Mouse (Mus musculus): ENCODE results near the gene Mapkapk2. TPM values are rescaled to one million over a fixed set of nuclear protein-coding genes. Genes with fewer than 3 reads are reported as not detected.

Gene Mapkapk2
- polyA plus RNA-seq, 1 experiment from 2014 or later, result 35.9 TPM

DNA sequence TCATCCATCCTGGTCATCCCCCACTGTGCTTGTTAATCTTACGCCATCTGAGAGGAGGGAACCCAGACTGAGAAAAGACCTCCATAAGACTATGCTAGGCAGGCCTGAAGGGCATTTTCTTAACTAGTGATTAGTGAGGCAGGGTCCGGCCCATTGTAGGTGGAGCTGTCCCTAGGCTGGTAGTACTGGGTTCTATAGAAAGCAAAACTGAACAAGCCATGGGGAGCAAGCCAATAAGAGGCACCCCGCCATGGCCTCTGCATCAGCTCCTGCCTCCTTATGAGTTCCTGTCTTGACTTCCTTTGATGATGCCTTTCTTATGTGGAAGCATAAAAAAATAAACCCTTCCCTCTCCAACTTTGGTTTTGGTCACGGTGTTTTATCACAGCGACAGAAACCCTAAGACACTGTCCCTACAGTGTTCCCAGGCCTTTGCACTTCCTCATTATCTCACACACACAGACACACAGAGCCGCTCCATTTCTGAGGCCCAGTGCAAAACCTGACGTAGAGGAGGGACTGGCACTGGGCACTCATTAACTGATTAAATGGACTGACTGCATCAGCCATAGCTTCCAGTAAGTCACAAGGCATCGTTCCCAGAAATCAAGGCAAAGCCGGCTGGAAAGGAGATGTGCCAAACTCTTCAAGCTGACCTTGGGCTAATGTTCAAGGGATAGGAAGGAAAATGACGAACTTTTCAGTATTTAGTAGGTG, 29.5 kb downstream of the Mapkapk2 start:
- Histone ChIP-seq H3K9ac (ENCODE audit: low read depth, low read length) (no peak overlapping the region), H3K36me3 (ENCODE audit: control insufficient read depth, insufficient read depth) (no peaks in the 10 kb centered on the region), H3K4me1 (replicated peaks; ENCODE audit: control insufficient read depth, insufficient read depth, low read length) (peaks cover 12% of the 10 kb centered on the region; the same call in 1 of the 2 replicates), H3K4me2 (replicated peaks; ENCODE audit: low read depth) (no peak overlapping the region; the same call in 1 of the 2 replicates), H3K27ac (ENCODE audit: low read depth, low read length) (peak overlapping the region; percentile 8), H3K27me3 (replicated peaks; ENCODE audit: control insufficient read depth, insufficient read depth, low read length) (no peaks in the 10 kb centered on the region), H3K9me3 (ENCODE audit: control insufficient read depth) (no peaks in the 10 kb centered on the region), H3K4me3 (ENCODE audit: low read depth, low read length) (no peak overlapping the region)
- ATAC-seq, result peak; percentile 58
- WGBS, result 65% methylated on average over 10 of the region's 10 CpGs
- TF ChIP-seq CTCF (IDR thresholded peaks at IDR 0.05; ENCODE audit: low read depth), result no peak

DNA sequence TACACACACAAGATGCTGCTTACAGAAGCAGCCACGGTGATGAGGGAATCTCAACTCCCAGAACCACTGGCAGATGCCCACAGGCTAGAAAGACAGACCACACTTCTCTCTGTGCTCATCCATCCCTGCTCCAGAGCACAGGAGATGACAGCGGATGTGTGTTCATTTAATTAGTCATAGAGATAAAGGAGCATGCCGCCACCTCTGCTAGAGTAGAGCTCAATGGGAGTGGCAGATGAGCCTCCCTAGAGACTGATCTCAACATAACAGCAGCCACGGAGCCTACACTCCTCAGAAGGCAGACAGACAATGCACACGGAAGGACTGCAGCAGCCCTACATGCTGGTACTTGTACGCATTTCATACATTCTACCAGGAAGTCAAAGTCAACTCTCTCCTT, 33.4 kb downstream of the Mapkapk2 start:
- Histone ChIP-seq H3K9ac (ENCODE audit: low read depth, low read length) (no peak overlapping the region), H3K27ac (ENCODE audit: low read depth, low read length) (no peak overlapping the region), H3K36me3 (ENCODE audit: control insufficient read depth, insufficient read depth) (no peaks in the 10 kb centered on the region; the same call in 1 of the 2 replicates), H3K9me3 (ENCODE audit: control insufficient read depth) (no peaks in the 10 kb centered on the region), H3K27me3 (replicated peaks; ENCODE audit: control insufficient read depth, insufficient read depth, low read length) (no peaks in the 10 kb centered on the region), H3K4me1 (replicated peaks; ENCODE audit: control insufficient read depth, insufficient read depth, low read length) (peaks cover 14% of the 10 kb centered on the region; the same call in 1 of the 2 replicates), H3K4me2 (replicated peaks; ENCODE audit: low read depth) (no peak overlapping the region), H3K4me3 (ENCODE audit: low read depth, low read length) (no peak overlapping the region)
- no peak for TF ChIP-seq CTCF (IDR thresholded peaks at IDR 0.05; ENCODE audit: low read depth)
- 48% methylated on average over 6 of the region's 6 CpGs for WGBS
- no peak for ATAC-seq

DNA sequence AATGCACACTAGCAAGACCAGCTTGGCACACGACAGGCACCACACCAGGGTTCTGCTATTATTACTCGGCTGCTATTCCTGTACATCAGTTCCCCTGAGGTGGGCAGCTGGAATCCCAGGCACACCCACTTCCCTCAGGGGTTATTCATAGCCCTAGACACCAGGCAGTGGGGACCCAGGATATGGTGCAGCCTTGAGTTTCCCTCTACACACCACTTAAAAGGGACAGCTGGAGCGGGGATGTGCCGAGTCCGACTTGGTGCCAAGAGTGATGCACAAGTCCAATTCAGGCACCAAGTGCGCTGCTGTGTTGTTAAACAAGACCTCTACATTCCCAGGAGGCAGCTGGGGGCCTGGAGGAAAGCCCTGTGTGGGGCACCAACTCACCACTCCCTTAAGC, 34.8 kb downstream of the Mapkapk2 start:
- Histone ChIP-seq H3K36me3 (ENCODE audit: control insufficient read depth, insufficient read depth) (peaks cover 7% of the 10 kb centered on the region), H3K4me1 (replicated peaks; ENCODE audit: control insufficient read depth, insufficient read depth, low read length) (peaks cover 14% of the 10 kb centered on the region; the same call in 1 of the 2 replicates), H3K27ac (ENCODE audit: low read depth, low read length) (no peak overlapping the region), H3K9ac (ENCODE audit: low read depth, low read length) (no peak overlapping the region), H3K4me2 (replicated peaks; ENCODE audit: low read depth) (no peak overlapping the region), H3K9me3 (ENCODE audit: control insufficient read depth) (no peaks in the 10 kb centered on the region), H3K4me3 (ENCODE audit: low read depth, low read length) (no peak overlapping the region), H3K27me3 (replicated peaks; ENCODE audit: control insufficient read depth, insufficient read depth, low read length) (no peaks in the 10 kb centered on the region)
- 71% methylated on average over 6 of the region's 6 CpGs for WGBS
- ATAC-seq, result no peak
- no peak for TF ChIP-seq CTCF (IDR thresholded peaks at IDR 0.05; ENCODE audit: low read depth)

DNA sequence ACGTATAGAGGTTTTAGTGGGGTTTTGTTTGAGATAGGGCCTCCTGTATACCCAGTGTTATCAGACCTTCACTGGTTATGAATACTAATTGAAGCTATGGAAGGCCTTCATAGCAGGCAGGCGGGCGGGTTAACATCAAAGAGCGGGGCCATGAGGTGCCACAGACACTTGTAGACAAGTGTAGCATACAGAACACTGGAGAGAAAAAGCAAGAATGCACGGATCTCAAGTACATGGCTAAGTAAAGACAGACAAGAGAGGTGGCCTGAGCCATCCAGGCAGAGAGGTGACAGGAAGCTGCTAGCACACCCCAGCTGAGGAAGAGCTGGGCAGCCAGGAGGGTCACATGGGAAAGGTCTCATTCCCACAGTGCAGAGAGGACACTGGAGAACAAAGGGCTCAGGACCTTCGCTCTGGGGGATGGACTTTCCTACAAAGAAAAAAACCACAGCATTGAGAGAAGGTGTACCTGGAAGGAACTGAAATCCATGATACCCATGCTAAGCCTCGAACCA, 35.8 kb downstream of the Mapkapk2 start:
- H3K9ac ChIP-seq (ENCODE audit: low read depth, low read length), result no peak overlapping the region
- no peak overlapping the region for H3K27ac ChIP-seq (ENCODE audit: low read depth, low read length)
- peaks cover 17% of the 10 kb centered on the region for H3K36me3 ChIP-seq (ENCODE audit: control insufficient read depth, insufficient read depth)
- no peak overlapping the region for H3K4me3 ChIP-seq (ENCODE audit: low read depth, low read length)
- no peaks in the 10 kb centered on the region for H3K9me3 ChIP-seq (ENCODE audit: control insufficient read depth)
- H3K4me2 ChIP-seq (replicated peaks; ENCODE audit: low read depth), result no peak overlapping the region
- H3K4me1 ChIP-seq (replicated peaks; ENCODE audit: control insufficient read depth, insufficient read depth, low read length), result peaks cover 14% of the 10 kb centered on the region; the same call in 1 of the 2 replicates
- TF ChIP-seq CTCF (IDR thresholded peaks at IDR 0.05; ENCODE audit: low read depth), result no peak
- 55% methylated on average over 7 of the region's 7 CpGs for WGBS
- H3K27me3 ChIP-seq (replicated peaks; ENCODE audit: control insufficient read depth, insufficient read depth, low read length), result no peaks in the 10 kb centered on the region
- no peak for ATAC-seq

DNA sequence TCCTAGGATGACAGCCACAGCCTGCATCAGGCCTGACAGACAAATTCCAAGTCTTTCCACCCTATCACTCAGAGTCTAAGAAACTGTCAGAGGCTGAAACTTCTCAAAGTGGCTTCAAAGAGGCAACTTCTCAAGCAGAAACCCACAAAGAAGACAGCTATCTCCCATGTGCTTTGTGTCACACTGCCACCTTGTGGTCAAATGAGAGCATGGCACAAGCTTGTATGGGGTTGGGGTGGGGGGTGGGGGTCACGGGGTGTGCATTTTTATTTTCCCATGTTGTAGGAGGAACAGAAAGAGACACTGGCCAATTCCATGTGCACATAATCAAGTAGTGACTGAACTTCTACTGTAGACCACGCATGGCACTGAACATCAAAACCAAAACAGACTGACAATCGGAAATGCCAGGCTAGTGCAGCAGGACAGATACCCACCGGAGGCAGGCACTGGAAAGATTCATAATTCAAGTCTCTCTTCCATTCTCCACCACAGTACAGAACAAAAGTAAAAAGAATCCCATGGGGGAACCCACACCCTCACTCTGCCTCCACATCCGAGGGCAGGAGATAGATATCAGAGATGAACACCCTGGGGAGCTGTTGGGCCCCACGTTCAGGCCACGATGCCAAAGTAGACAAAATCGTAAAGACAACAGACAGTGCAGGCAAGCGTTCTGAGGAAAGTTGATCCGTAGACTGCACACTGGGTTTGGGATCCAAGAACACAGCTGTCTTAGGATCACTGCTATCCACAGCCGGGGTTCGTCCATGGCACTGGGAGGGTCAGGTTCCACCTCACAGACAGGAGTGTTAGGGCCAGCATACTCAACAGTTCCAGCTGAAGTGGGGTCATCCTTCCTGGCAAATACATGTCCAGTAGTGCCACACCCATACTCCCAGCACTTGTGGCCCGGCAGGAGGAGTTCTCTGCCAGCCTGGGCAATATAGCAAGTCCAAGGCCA, 37.1 kb downstream of the Mapkapk2 start:
- peak; percentile 79 for TF ChIP-seq CTCF (IDR thresholded peaks at IDR 0.05; ENCODE audit: low read depth)
- peaks cover 14% of the 10 kb centered on the region; the same call in 1 of the 2 replicates for H3K4me1 ChIP-seq (replicated peaks; ENCODE audit: control insufficient read depth, insufficient read depth, low read length)
- no peak overlapping the region for H3K9ac ChIP-seq (ENCODE audit: low read depth, low read length)
- no peak overlapping the region for H3K4me3 ChIP-seq (ENCODE audit: low read depth, low read length)
- no peak overlapping the region for H3K4me2 ChIP-seq (replicated peaks; ENCODE audit: low read depth)
- peaks cover 29% of the 10 kb centered on the region for H3K36me3 ChIP-seq (ENCODE audit: control insufficient read depth, insufficient read depth)
- no peak overlapping the region for H3K27ac ChIP-seq (ENCODE audit: low read depth, low read length)
- WGBS, result 50% methylated on average over 13 of the region's 13 CpGs
- no peaks in the 10 kb centered on the region for H3K9me3 ChIP-seq (ENCODE audit: control insufficient read depth)
- no peaks in the 10 kb centered on the region for H3K27me3 ChIP-seq (replicated peaks; ENCODE audit: control insufficient read depth, insufficient read depth, low read length)
- no peak for ATAC-seq

DNA sequence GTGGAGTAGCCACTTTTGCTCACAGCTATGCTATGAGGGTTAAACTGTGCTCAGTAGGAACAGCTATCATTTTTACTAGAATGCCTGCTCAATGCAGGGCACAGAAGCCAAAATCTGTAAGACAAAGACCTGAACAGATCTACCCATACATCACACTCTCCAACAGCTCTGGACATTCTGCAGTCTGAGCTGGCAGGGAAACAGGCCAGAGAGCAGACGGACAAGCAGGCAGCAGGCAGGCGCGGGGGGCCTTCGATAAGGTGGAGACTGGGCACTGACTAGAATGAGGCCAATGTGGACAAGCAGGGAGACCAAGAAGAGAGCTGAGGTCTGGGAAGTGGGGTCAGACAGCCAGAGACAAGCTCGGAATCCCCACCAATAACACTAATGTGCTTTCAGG, 37.8 kb downstream of the Mapkapk2 start:
- no peak for ATAC-seq
- H3K4me2 ChIP-seq (replicated peaks; ENCODE audit: low read depth), result no peak overlapping the region
- WGBS, result 82% methylated on average over 5 of the region's 5 CpGs
- H3K9ac ChIP-seq (ENCODE audit: low read depth, low read length), result no peak overlapping the region
- peaks cover 14% of the 10 kb centered on the region; the same call in 1 of the 2 replicates for H3K4me1 ChIP-seq (replicated peaks; ENCODE audit: control insufficient read depth, insufficient read depth, low read length)
- no peak for TF ChIP-seq CTCF (IDR thresholded peaks at IDR 0.05; ENCODE audit: low read depth)
- H3K27ac ChIP-seq (ENCODE audit: low read depth, low read length), result no peak overlapping the region
- no peaks in the 10 kb centered on the region for H3K9me3 ChIP-seq (ENCODE audit: control insufficient read depth)
- H3K4me3 ChIP-seq (ENCODE audit: low read depth, low read length), result no peak overlapping the region
- H3K27me3 ChIP-seq (replicated peaks; ENCODE audit: control insufficient read depth, insufficient read depth, low read length), result no peaks in the 10 kb centered on the region
- H3K36me3 ChIP-seq (ENCODE audit: control insufficient read depth, insufficient read depth), result peaks cover 36% of the 10 kb centered on the region

All from intestine, postnatal 0 days (tissue).